Mouse (Mus musculus): ENCODE measurements at regions not wholly inside any gene's neighbourhood (a gene's known extent, or its start where the extent isn't known, plus 50 kb on each side); places are given as distances from the start of the nearest gene placed in this dataset.

- TF ChIP-seq POLR2A (IDR thresholded peaks at IDR 0.05; ENCODE audit: low read depth, low read length) = no peak
- TF ChIP-seq CTCF (IDR thresholded peaks at IDR 0.05; ENCODE audit: extremely low read depth, insufficient read depth, insufficient read length, insufficient replicate concordance) = no peak
These were observed 53.6 kb upstream of the Ankrd55 start for GRCm38 (mm10) chr13:112234695-112235094.

Data from spleen, adult 2 months (tissue).